23 mouse cellular contexts compared by ENCODE assay signal in genomic region chr11:31982247-31982943, GRCm38 (mm10). TPM values are rescaled to one million over a fixed set of nuclear protein-coding genes. Genes with fewer than 3 reads are reported as not detected.
"Had no signal": no experiment of that assay in that cellular context is flagged by ENCODE, and none has a peak within 500 bp of the region (broad histone marks: within the 10 kb centered on the region; RNA-seq: fewer than 3 reads in every experiment).

No protein-coding gene starts in this region.

RNA-seq across cellular contexts. Expression of gene 4930524B15Rik, which starts 17.0 kb away (rescaled TPM):
- total RNA-seq: gastrocnemius, adult 8-10 months; gastrocnemius, postnatal 14 days; gastrocnemius, postnatal 36 days; heart, adult 18-20 months; heart, adult 8-10 months; heart, postnatal 10 days; heart, postnatal 25 days; heart, postnatal 4 days; layer of hippocampus, adult 2 months; layer of hippocampus, postnatal 10 days; left cerebral cortex, adult 2 months; left cerebral cortex, postnatal 14 days; left cerebral cortex, postnatal 36 days had no signal
- polyA plus RNA-seq: heart, embryonic 14.5 days; heart, embryonic 16.5 days; inflammation-experienced regulatory T-cells, adult 6 months; intestine, embryonic 15.5 days; kidney, embryonic 16.5 days; limb, embryonic 12.5 days; liver, embryonic 11.5 days; liver, embryonic 13.5 days; liver, embryonic 15.5 days; liver, postnatal 0 days had no signal

RNA-seq across cellular contexts. Expression of gene Nsg2, which starts 17.9 kb away (rescaled TPM):
- polyA plus RNA-seq: liver, postnatal 0 days had no signal
